13 mouse cellular contexts compared by ENCODE assay signal in genomic region chr11:4543040-4543551, GRCm38 (mm10). TPM values are rescaled to one million over a fixed set of nuclear protein-coding genes. Genes with fewer than 3 reads are reported as not detected.
A peak's percentile ranks its signal among the peaks of the same experiment; 100 is the strongest.
DNase-seq lines count a peak whose midpoint lies in the region; ATAC-seq and TF ChIP-seq lines count a peak whose summit lies in the region.
"Had no signal": no experiment of that assay in that cellular context is flagged by ENCODE, and none has a peak within 500 bp of the region (broad histone marks: within the 10 kb centered on the region; RNA-seq: fewer than 3 reads in every experiment).

No protein-coding gene starts in this region.

- no peak for TF ChIP-seq EP300 in lung, postnatal 0 days (IDR thresholded peaks at IDR 0.05)

- H3K9ac ChIP-seq in lung, postnatal 0 days (replicated peaks; ENCODE audit: low read depth) = no peak overlapping the region
- no peak overlapping the region for H3K9ac ChIP-seq in hindbrain, postnatal 0 days (replicated peaks; ENCODE audit: low read length)
- H3K9ac ChIP-seq: embryonic facial prominence, embryonic 13.5 days; limb, embryonic 13.5 days; midbrain, embryonic 13.5 days had no signal

- no peak for DNase-seq in lung, postnatal 0 days (ENCODE audit: low spot score)
- DNase-seq in lung, postnatal 4 days = no peak
- peak; percentile 74 for DNase-seq in c-Kit-positive CD71-positive TER-119-negative erythroid progenitor cells, embryonic 14.5 days (ENCODE audit: low read depth)
- DNase-seq in induced T-regulatory cell, adult 2 months (ENCODE audit: low read depth) = peak; percentile 44
- DNase-seq in spleen, postnatal 10 days (ENCODE audit: low spot score in 2 of 2) = peak; percentile 47 to 77
- DNase-seq in hindbrain, postnatal 0 days (ENCODE audit: low spot score) = no peak
- no peak for DNase-seq in layer of hippocampus, postnatal 25 days (ENCODE audit: extremely low spot score in 1 of 2, low spot score in 1 of 2)
- no peak for DNase-seq in lung, postnatal 25 days (ENCODE audit: low spot score)
- DNase-seq: kidney, adult 9 months; right cerebral cortex, adult 18-20 months had no signal

- peak; percentile 14; the same call in 1 of the 2 replicates for ATAC-seq in lung, postnatal 0 days
- ATAC-seq in hindbrain, postnatal 0 days = no peak
- ATAC-seq: midbrain, embryonic 13.5 days had no signal

- H3K4me2 ChIP-seq in lung, postnatal 0 days (replicated peaks; ENCODE audit: low read depth, low read length) = no peak overlapping the region
- no peak overlapping the region for H3K4me2 ChIP-seq in hindbrain, postnatal 0 days (ENCODE audit: low read depth, low read length)
- H3K4me2 ChIP-seq: embryonic facial prominence, embryonic 13.5 days; limb, embryonic 13.5 days; midbrain, embryonic 13.5 days had no signal

- TF ChIP-seq CTCF in lung, postnatal 0 days (IDR thresholded peaks at IDR 0.05) = no peak
- no peak for TF ChIP-seq CTCF in hindbrain, postnatal 0 days (IDR thresholded peaks at IDR 0.05; ENCODE audit: low read depth)

- no peaks in the 10 kb centered on the region for H3K27me3 ChIP-seq in lung, postnatal 0 days (replicated peaks; ENCODE audit: insufficient read depth, low read length)
- no peaks in the 10 kb centered on the region for H3K27me3 ChIP-seq in hindbrain, postnatal 0 days (ENCODE audit: insufficient read depth, low read length)
- H3K27me3 ChIP-seq: embryonic facial prominence, embryonic 13.5 days; limb, embryonic 13.5 days; midbrain, embryonic 13.5 days had no signal

- 74% methylated on average over 2 of the region's 2 CpGs for WGBS in lung, postnatal 0 days
- 90% methylated on average over 2 of the region's 2 CpGs for WGBS in hindbrain, postnatal 0 days

- H3K9me3 ChIP-seq in lung, postnatal 0 days (ENCODE audit: low read length) = no peaks in the 10 kb centered on the region
- H3K9me3 ChIP-seq in hindbrain, postnatal 0 days (ENCODE audit: low read length) = no peaks in the 10 kb centered on the region
- H3K9me3 ChIP-seq: embryonic facial prominence, embryonic 13.5 days; limb, embryonic 13.5 days; midbrain, embryonic 13.5 days had no signal

- H3K27ac ChIP-seq in lung, postnatal 0 days (ENCODE audit: low read length) = no peak overlapping the region
- H3K27ac ChIP-seq in hindbrain, postnatal 0 days = no peak overlapping the region
- H3K27ac ChIP-seq: embryonic facial prominence, embryonic 13.5 days; limb, embryonic 13.5 days; midbrain, embryonic 13.5 days had no signal

- no peaks in the 10 kb centered on the region for H3K36me3 ChIP-seq in lung, postnatal 0 days (ENCODE audit: insufficient read depth, low read length)
- no peaks in the 10 kb centered on the region for H3K36me3 ChIP-seq in hindbrain, postnatal 0 days (ENCODE audit: insufficient read depth, low read length)
- H3K36me3 ChIP-seq: embryonic facial prominence, embryonic 13.5 days; midbrain, embryonic 13.5 days had no signal

- no peaks in the 10 kb centered on the region for H3K4me1 ChIP-seq in lung, postnatal 0 days (ENCODE audit: insufficient read depth, low read depth, low read length)
- no peaks in the 10 kb centered on the region for H3K4me1 ChIP-seq in hindbrain, postnatal 0 days (ENCODE audit: insufficient read depth, low read length)

- no peak overlapping the region for H3K4me3 ChIP-seq in lung, postnatal 0 days (ENCODE audit: low read depth, low read length)
- no peak overlapping the region for H3K4me3 ChIP-seq in hindbrain, postnatal 0 days (ENCODE audit: low read length)
- H3K4me3 ChIP-seq: embryonic facial prominence, embryonic 13.5 days; limb, embryonic 13.5 days; midbrain, embryonic 13.5 days had no signal

RNA-seq across cellular contexts. Expression of gene Mtmr3, which starts 51.6 kb away (rescaled TPM):
- 22.0 and 24.6 TPM in 2 replicates for polyA plus RNA-seq in lung, postnatal 0 days (2015; fragmentation: Nextera tagmentation; extraction: Ambion mirVana)
- total RNA-seq in hindbrain, postnatal 0 days (2014; rRNA removed) = 82.6 and 89.2 TPM in 2 replicates
- 23.7 and 25.8 TPM in 2 replicates for polyA plus RNA-seq in hindbrain, postnatal 0 days (2015; fragmentation: Nextera tagmentation; extraction: Ambion mirVana)
- total RNA-seq in layer of hippocampus, postnatal 25 days (2021) = 10 to 100 TPM; 69.3 to 71.4 TPM

Comparison
In these comparisons a context has a peak if more than half of its experiments do, and no peak if none do; other contexts are left out.
1. DNase-seq: peak in c-Kit-positive CD71-positive TER-119-negative erythroid progenitor cells, embryonic 14.5 days (single experiment), induced T-regulatory cell, adult 2 months (single experiment) and spleen, postnatal 10 days (2 of 2); none in lung, postnatal 0 days (single experiment), lung, postnatal 4 days (0 of 2), hindbrain, postnatal 0 days (single experiment), layer of hippocampus, postnatal 25 days (0 of 2) and lung, postnatal 25 days (single experiment).